Mouse (Mus musculus): ENCODE data around the gene Bcas1. TPM values are rescaled to one million over a fixed set of nuclear protein-coding genes. Genes with fewer than 3 reads are reported as not detected.
A peak's percentile ranks its signal among the peaks of the same experiment; 100 is the strongest.

Gene Bcas1
- polyA plus RNA-seq, 1 experiment: not detected

GRCm38 (mm10) chr2:170436204-170436603 lies 8.6 kb upstream of the Bcas1 start:
- H3K4me3 ChIP-seq (ENCODE audit: insufficient read depth, poor library complexity, severe bottlenecking): no peak overlapping the region
- H3K27me3 ChIP-seq (ENCODE audit: control insufficient read depth, insufficient read depth, insufficient read length): peaks cover 4% of the 10 kb centered on the region
- no peaks in the 10 kb centered on the region for H3K36me3 ChIP-seq (ENCODE audit: control insufficient read depth, insufficient read depth)
- H3K79me3 ChIP-seq (ENCODE audit: low read depth): no peaks in the 10 kb centered on the region
- TF ChIP-seq MYOG (IDR thresholded peaks at IDR 0.05; ENCODE audit: control insufficient read depth, extremely low read depth, insufficient read length) (no peak), MYOD1 (IDR thresholded peaks at IDR 0.05; ENCODE audit: control insufficient read depth, insufficient read length, low read depth) (peak; percentile 46), CEBPB (IDR thresholded peaks at IDR 0.05; ENCODE audit: low read depth) (no peak), MAX (IDR thresholded peaks at IDR 0.05) (no peak), CTCF (IDR thresholded peaks at IDR 0.05; ENCODE audit: control insufficient read depth, insufficient read depth, insufficient read length) (no peak), FOSL1 (IDR thresholded peaks at IDR 0.05; ENCODE audit: insufficient read depth, low read length, poor library complexity, severe bottlenecking) (no peak)
- H3K79me2 ChIP-seq (ENCODE audit: control insufficient read depth, insufficient read depth): no peaks in the 10 kb centered on the region
- no peak overlapping the region for H3ac ChIP-seq (ENCODE audit: control insufficient read depth, insufficient read length, low read depth)

GRCm38 (mm10) chr2:170432152-170432551 lies 4.5 kb upstream of the Bcas1 start:
- H3K27me3 ChIP-seq (ENCODE audit: control insufficient read depth, insufficient read depth, insufficient read length): peaks cover 3% of the 10 kb centered on the region
- TF ChIP-seq USF1 (IDR thresholded peaks at IDR 0.05; ENCODE audit: low read depth) (no peak), MYOD1 (IDR thresholded peaks at IDR 0.05; ENCODE audit: control insufficient read depth, insufficient read length, low read depth) (no peak), MYOG (IDR thresholded peaks at IDR 0.05; ENCODE audit: control insufficient read depth, extremely low read depth, insufficient read length) (no peak), CTCF (IDR thresholded peaks at IDR 0.05; ENCODE audit: control insufficient read depth, insufficient read depth, insufficient read length) (no peak), MAX (IDR thresholded peaks at IDR 0.05) (no peak), FOSL1 (IDR thresholded peaks at IDR 0.05; ENCODE audit: insufficient read depth, low read length, poor library complexity, severe bottlenecking) (no peak), CEBPB (IDR thresholded peaks at IDR 0.05; ENCODE audit: low read depth) (no peak)
- H3K79me2 ChIP-seq (ENCODE audit: control insufficient read depth, insufficient read depth): no peaks in the 10 kb centered on the region
- no peaks in the 10 kb centered on the region for H3K36me3 ChIP-seq (ENCODE audit: control insufficient read depth, insufficient read depth)
- no peak overlapping the region for H3K4me3 ChIP-seq (ENCODE audit: insufficient read depth, poor library complexity, severe bottlenecking)
- no peaks in the 10 kb centered on the region for H3K79me3 ChIP-seq (ENCODE audit: low read depth)
- H3ac ChIP-seq (ENCODE audit: control insufficient read depth, insufficient read length, low read depth): no peak overlapping the region

GRCm38 (mm10) chr2:170428966-170429365 lies 1.3 kb upstream of the Bcas1 start:
- peaks cover 6% of the 10 kb centered on the region for H3K27me3 ChIP-seq (ENCODE audit: control insufficient read depth, insufficient read depth, insufficient read length)
- no peak overlapping the region for H3ac ChIP-seq (ENCODE audit: control insufficient read depth, insufficient read length, low read depth)
- no peaks in the 10 kb centered on the region for H3K79me2 ChIP-seq (ENCODE audit: control insufficient read depth, insufficient read depth)
- no peaks in the 10 kb centered on the region for H3K79me3 ChIP-seq (ENCODE audit: low read depth)
- no peaks in the 10 kb centered on the region for H3K36me3 ChIP-seq (ENCODE audit: control insufficient read depth, insufficient read depth)
- H3K4me3 ChIP-seq (ENCODE audit: insufficient read depth, poor library complexity, severe bottlenecking): no peak overlapping the region
- TF ChIP-seq MAX (IDR thresholded peaks at IDR 0.05): no peak

DNA sequence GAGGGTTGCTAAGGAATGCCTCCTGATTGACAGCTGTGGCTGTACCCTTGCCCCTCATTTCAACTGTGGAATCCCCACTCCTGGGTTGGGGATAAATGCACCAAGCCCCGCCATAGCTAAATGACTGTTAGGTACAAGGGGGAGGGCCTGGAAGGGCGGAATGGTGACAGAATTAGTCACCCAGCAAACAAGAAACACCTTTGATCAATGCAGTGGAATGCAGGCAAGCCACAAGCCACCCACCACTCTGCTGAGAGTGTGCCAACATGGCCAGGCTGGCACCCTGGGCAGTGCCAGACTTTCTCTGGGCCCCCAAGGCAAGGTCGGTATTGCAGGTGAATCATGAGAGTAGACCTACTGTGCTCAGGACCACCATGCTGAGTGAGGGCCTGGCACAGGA lies 3.5 kb downstream of the Bcas1 start:
- no peak for TF ChIP-seq MAX (IDR thresholded peaks at IDR 0.05)
- no peak for TF ChIP-seq MYOG (IDR thresholded peaks at IDR 0.05; ENCODE audit: control insufficient read depth, extremely low read depth, insufficient read length)
- no peak for TF ChIP-seq FOSL1 (IDR thresholded peaks at IDR 0.05; ENCODE audit: insufficient read depth, low read length, poor library complexity, severe bottlenecking)
- no peak for TF ChIP-seq MYOD1 (IDR thresholded peaks at IDR 0.05; ENCODE audit: control insufficient read depth, insufficient read length, low read depth)
- TF ChIP-seq USF1 (IDR thresholded peaks at IDR 0.05; ENCODE audit: low read depth): no peak
- TF ChIP-seq CTCF (IDR thresholded peaks at IDR 0.05; ENCODE audit: control insufficient read depth, insufficient read depth, insufficient read length): no peak
- TF ChIP-seq CEBPB (IDR thresholded peaks at IDR 0.05; ENCODE audit: low read depth): no peak
- no peaks in the 10 kb centered on the region for H3K79me2 ChIP-seq (ENCODE audit: control insufficient read depth, insufficient read depth)
- no peak overlapping the region for H3ac ChIP-seq (ENCODE audit: control insufficient read depth, insufficient read length, low read depth)
- H3K36me3 ChIP-seq (ENCODE audit: control insufficient read depth, insufficient read depth): no peaks in the 10 kb centered on the region
- H3K27me3 ChIP-seq (ENCODE audit: control insufficient read depth, insufficient read depth, insufficient read length): peaks cover 3% of the 10 kb centered on the region
- H3K4me3 ChIP-seq (ENCODE audit: insufficient read depth, poor library complexity, severe bottlenecking): no peak overlapping the region
- H3K79me3 ChIP-seq (ENCODE audit: low read depth): no peaks in the 10 kb centered on the region

GRCm38 (mm10) chr2:170421924-170422323 lies 5.7 kb downstream of the Bcas1 start:
- Histone ChIP-seq H3K79me2 (ENCODE audit: control insufficient read depth, insufficient read depth) (no peaks in the 10 kb centered on the region), H3K4me3 (ENCODE audit: insufficient read depth, poor library complexity, severe bottlenecking) (no peak overlapping the region), H3ac (ENCODE audit: control insufficient read depth, insufficient read length, low read depth) (no peak overlapping the region), H3K79me3 (ENCODE audit: low read depth) (no peaks in the 10 kb centered on the region), H3K36me3 (ENCODE audit: control insufficient read depth, insufficient read depth) (no peaks in the 10 kb centered on the region), H3K27me3 (ENCODE audit: control insufficient read depth, insufficient read depth, insufficient read length) (peaks cover 7% of the 10 kb centered on the region)
- TF ChIP-seq CEBPB (IDR thresholded peaks at IDR 0.05; ENCODE audit: low read depth) (no peak), CTCF (IDR thresholded peaks at IDR 0.05; ENCODE audit: control insufficient read depth, insufficient read depth, insufficient read length) (no peak), MYOG (IDR thresholded peaks at IDR 0.05; ENCODE audit: control insufficient read depth, extremely low read depth, insufficient read length) (no peak), USF1 (IDR thresholded peaks at IDR 0.05; ENCODE audit: low read depth) (no peak), MYOD1 (IDR thresholded peaks at IDR 0.05; ENCODE audit: control insufficient read depth, insufficient read length, low read depth) (no peak), MAX (IDR thresholded peaks at IDR 0.05) (no peak), FOSL1 (IDR thresholded peaks at IDR 0.05; ENCODE audit: insufficient read depth, low read length, poor library complexity, severe bottlenecking) (no peak)

- peaks cover 8% of the 10 kb centered on the region for H3K27me3 ChIP-seq (ENCODE audit: control insufficient read depth, insufficient read depth, insufficient read length)
- H3K4me3 ChIP-seq (ENCODE audit: insufficient read depth, poor library complexity, severe bottlenecking): no peak overlapping the region
- H3ac ChIP-seq (ENCODE audit: control insufficient read depth, insufficient read length, low read depth): no peak overlapping the region
- H3K36me3 ChIP-seq (ENCODE audit: control insufficient read depth, insufficient read depth): no peaks in the 10 kb centered on the region
- H3K79me2 ChIP-seq (ENCODE audit: control insufficient read depth, insufficient read depth): no peaks in the 10 kb centered on the region
- no peaks in the 10 kb centered on the region for H3K79me3 ChIP-seq (ENCODE audit: low read depth)
- TF ChIP-seq CTCF (IDR thresholded peaks at IDR 0.05; ENCODE audit: control insufficient read depth, insufficient read depth, insufficient read length) (peak; percentile 4), FOSL1 (IDR thresholded peaks at IDR 0.05; ENCODE audit: insufficient read depth, low read length, poor library complexity, severe bottlenecking) (no peak)
Observed at GRCm38 (mm10) chr2:170418748-170419147, 8.9 kb downstream of the Bcas1 start.

All from C2C12 (cell line).